10 mouse cellular contexts compared by ENCODE assay signal in genomic region chr16:63278259-63278697, GRCm38 (mm10).
DNase-seq lines count a peak whose midpoint lies in the region; ATAC-seq lines count a peak whose summit lies in the region.
"Had no signal": no experiment of that assay in that cellular context is flagged by ENCODE, and none has a peak within 500 bp of the region (broad histone marks: within the 10 kb centered on the region; RNA-seq: fewer than 3 reads in every experiment).

No protein-coding gene starts in this region.

- intact Hi-C loops in left cerebral cortex, postnatal 10 days (cut with DNase I), result no loop called here

- 18% methylated on average over 2 of the region's 2 CpGs for WGBS in forebrain, embryonic 14.5 days
- WGBS in intestine, embryonic 16.5 days, result 64% methylated on average over 2 of the region's 2 CpGs

- H3K27me3 ChIP-seq in forebrain, embryonic 14.5 days (replicated peaks; ENCODE audit: control insufficient read depth, insufficient read depth, low read length), result no peaks in the 10 kb centered on the region
- H3K27me3 ChIP-seq in intestine, embryonic 16.5 days (replicated peaks; ENCODE audit: control insufficient read depth, insufficient read depth, low read length), result no peaks in the 10 kb centered on the region
- H3K27me3 ChIP-seq: embryonic facial prominence, embryonic 15.5 days had no signal

- peak; percentile 86 for ATAC-seq in forebrain, embryonic 14.5 days
- peak; percentile 52; the same call in 1 of the 2 replicates for ATAC-seq in intestine, embryonic 16.5 days

- H3K9me3 ChIP-seq in forebrain, embryonic 14.5 days (replicated peaks; ENCODE audit: control insufficient read depth, low read length), result no peaks in the 10 kb centered on the region
- no peaks in the 10 kb centered on the region for H3K9me3 ChIP-seq in intestine, embryonic 16.5 days (ENCODE audit: control insufficient read depth, low read length)
- H3K9me3 ChIP-seq: embryonic facial prominence, embryonic 15.5 days had no signal

- H3K4me3 ChIP-seq in forebrain, embryonic 14.5 days (ENCODE audit: low read depth, low read length), result no peak overlapping the region
- H3K4me3 ChIP-seq in intestine, embryonic 16.5 days (ENCODE audit: low read length), result no peak overlapping the region
- H3K4me3 ChIP-seq: embryonic facial prominence, embryonic 15.5 days had no signal

- H3K9ac ChIP-seq in forebrain, embryonic 14.5 days (ENCODE audit: low read length), result no peak overlapping the region
- H3K9ac ChIP-seq in intestine, embryonic 16.5 days (ENCODE audit: low read depth, low read length), result no peak overlapping the region
- H3K9ac ChIP-seq: embryonic facial prominence, embryonic 15.5 days had no signal

- H3K36me3 ChIP-seq in forebrain, embryonic 14.5 days (ENCODE audit: control insufficient read depth, insufficient read depth, low read length), result no peaks in the 10 kb centered on the region
- no peaks in the 10 kb centered on the region for H3K36me3 ChIP-seq in intestine, embryonic 16.5 days (ENCODE audit: control insufficient read depth, insufficient read depth, low read length)
- H3K36me3 ChIP-seq: embryonic facial prominence, embryonic 15.5 days had no signal

- no peak overlapping the region for H3K4me2 ChIP-seq in forebrain, embryonic 14.5 days (ENCODE audit: low read length)
- no peak overlapping the region for H3K4me2 ChIP-seq in intestine, embryonic 16.5 days (ENCODE audit: low read depth, low read length)
- H3K4me2 ChIP-seq: embryonic facial prominence, embryonic 15.5 days had no signal

- H3K27ac ChIP-seq in forebrain, embryonic 14.5 days (ENCODE audit: low read depth, low read length), result no peak overlapping the region
- H3K27ac ChIP-seq in intestine, embryonic 16.5 days (ENCODE audit: low read length), result no peak overlapping the region
- H3K27ac ChIP-seq: embryonic facial prominence, embryonic 15.5 days; kidney, postnatal 0 days had no signal

- peak; percentile 4 for DNase-seq in cerebellum, adult 11-12 months
- DNase-seq in cerebellum, postnatal 4 days (ENCODE audit: low spot score in 2 of 2), result no peak
- peak; percentile 7 for DNase-seq in A20 (ENCODE audit: low read depth, low spot score)
- DNase-seq in forebrain, embryonic 14.5 days (ENCODE audit: low spot score), result peak; percentile 67
- DNase-seq in urinary bladder, postnatal 4 days (ENCODE audit: low spot score in 2 of 2), result no peak
- DNase-seq in left cerebral cortex, postnatal 10 days (ENCODE audit: extremely low spot score in 1 of 2, low spot score in 2 of 2), result no peak
- DNase-seq in kidney, postnatal 25 days, result no peak

- H3K4me1 ChIP-seq in forebrain, embryonic 14.5 days (ENCODE audit: control insufficient read depth, insufficient read depth, low read length), result 0 out of 2 replicates have a peak, but pooled peaks cover 3% of the 10 kb centered on the region
- H3K4me1 ChIP-seq in intestine, embryonic 16.5 days (ENCODE audit: control insufficient read depth, insufficient read depth, low read length), result no peaks in the 10 kb centered on the region
- H3K4me1 ChIP-seq: embryonic facial prominence, embryonic 15.5 days had no signal

Comparison
In these comparisons a context has a peak if more than half of its experiments do, and no peak if none do; other contexts are left out.
1. DNase-seq: peak in cerebellum, adult 11-12 months (single experiment), A20 (single experiment) and forebrain, embryonic 14.5 days (single experiment); none in cerebellum, postnatal 4 days (0 of 2), urinary bladder, postnatal 4 days (0 of 2), left cerebral cortex, postnatal 10 days (0 of 2) and kidney, postnatal 25 days (0 of 2).